Mouse (Mus musculus) heart, embryonic 10.5 days (tissue): ENCODE results near the gene Cideb. TPM values are rescaled to one million over a fixed set of nuclear protein-coding genes. Genes with fewer than 3 reads are reported as not detected.

Experiments used
- DNase-seq: peaks from one replicate; pipeline ENCODE4 v3.0.0-alpha.2; 2017; ENCODE audit warnings: low spot score
- H3K27ac ChIP-seq: fragments of 300-500 bp; sonication (generic); 2 replicates; pipeline ENCODE4 v1.5.1; 2016; ENCODE audit warnings: mild to moderate bottlenecking
- H3K27me3 ChIP-seq: fragments of 300-500 bp; sonication (generic); 2 replicates; pipeline ENCODE4 v1.6.1; 2016; ENCODE audit warnings: mild to moderate bottlenecking; ENCODE audit not compliant: poor library complexity, insufficient read depth, severe bottlenecking
- H3K36me3 ChIP-seq: fragments of 300-500 bp; sonication (generic); 2 replicates; pipeline ENCODE4 v1.6.1; 2016; ENCODE audit warnings: mild to moderate bottlenecking, moderate library complexity
- H3K4me1 ChIP-seq: fragments of 300-500 bp; sonication (generic); 2 replicates; pipeline ENCODE4 v1.6.1; 2016; ENCODE audit warnings: mild to moderate bottlenecking
- H3K4me3 ChIP-seq: fragments of 300-500 bp; sonication (generic); 2 replicates; pipeline ENCODE4 v1.5.1; 2016; ENCODE audit warnings: mild to moderate bottlenecking, moderate library complexity
- H3K9me3 ChIP-seq: fragments of 300-500 bp; sonication (generic); 2 replicates; pipeline ENCODE4 v1.6.1; 2016; ENCODE audit warnings: mild to moderate bottlenecking, moderate library complexity
- WGBS: fragments of 180-500 bp; shearing (Covaris S2); methylation state at CpG from one replicate; pipeline ENCODE4 v1.1.7; 2016; 5-methylcytosine and 5-hydroxymethylcytosine counted together
- polyA plus RNA-seq: library from polyadenylated mRNA; unstranded; fragments of >200 nt; fragmentation: Nextera tagmentation; extraction: Ambion mirVana; gene quantifications from 2 replicates; pipeline ENCODE4 v1.2.1, GENCODE M21; 2016

Gene Cideb
- polyA plus RNA-seq, 1 experiment from 2014 or later = 2.0 TPM

GRCm38 (mm10) chr14:55730116-55730515 is 28.1 kb downstream of the Cideb start:
- no peaks in the 10 kb centered on the region for H3K36me3 ChIP-seq
- no peak overlapping the region for H3K4me3 ChIP-seq
- H3K4me1 ChIP-seq = no peaks in the 10 kb centered on the region
- 0 out of 2 replicates have a peak, but pooled peaks cover 17% of the 10 kb centered on the region for H3K27me3 ChIP-seq
- 76% methylated on average over 7 of the region's 7 CpGs for WGBS
- DNase-seq = no peak
- no peak overlapping the region for H3K27ac ChIP-seq
- H3K9me3 ChIP-seq = no peaks in the 10 kb centered on the region

GRCm38 (mm10) chr14:55727889-55728685 is 30.2 kb downstream of the Cideb start:
- H3K4me1 ChIP-seq = no peaks in the 10 kb centered on the region
- no peaks in the 10 kb centered on the region for H3K36me3 ChIP-seq
- DNase-seq = peak; percentile 66
- H3K27me3 ChIP-seq = 0 out of 2 replicates have a peak, but pooled peaks cover 17% of the 10 kb centered on the region
- H3K9me3 ChIP-seq = no peaks in the 10 kb centered on the region
- WGBS = 69% methylated on average over 8 of the region's 8 CpGs
- H3K27ac ChIP-seq = no peak overlapping the region
- no peak overlapping the region for H3K4me3 ChIP-seq

- Histone ChIP-seq H3K36me3 (no peaks in the 10 kb centered on the region), H3K4me1 (peaks cover 9% of the 10 kb centered on the region), H3K27ac (no peak overlapping the region), H3K4me3 (no peak overlapping the region), H3K27me3 (0 out of 2 replicates have a peak, but pooled peaks cover 17% of the 10 kb centered on the region), H3K9me3 (no peaks in the 10 kb centered on the region)
- no peak for DNase-seq
Measured at GRCm38 (mm10) chr14:55726261-55726660, 32.0 kb downstream of the Cideb start.

- no peak for DNase-seq
- Histone ChIP-seq H3K27me3 (0 out of 2 replicates have a peak, but pooled peaks cover 5% of the 10 kb centered on the region), H3K9me3 (no peaks in the 10 kb centered on the region), H3K27ac (no peak overlapping the region), H3K4me3 (no peak overlapping the region), H3K36me3 (peaks cover 12% of the 10 kb centered on the region; the same call in 1 of the 2 replicates), H3K4me1 (peaks cover 16% of the 10 kb centered on the region)
- WGBS = 50% methylated on average over 8 of the region's 8 CpGs
Measured at GRCm38 (mm10) chr14:55724411-55724871, 33.8 kb downstream of the Cideb start.

GRCm38 (mm10) chr14:55723433-55723832 is 34.8 kb downstream of the Cideb start:
- 90% methylated on average over 7 of the region's 7 CpGs for WGBS
- Histone ChIP-seq H3K4me3 (no peak overlapping the region), H3K27ac (no peak overlapping the region), H3K9me3 (no peaks in the 10 kb centered on the region), H3K4me1 (peaks cover 16% of the 10 kb centered on the region), H3K27me3 (0 out of 2 replicates have a peak, but pooled peaks cover 4% of the 10 kb centered on the region), H3K36me3 (peaks cover 22% of the 10 kb centered on the region)
- no peak for DNase-seq

- Histone ChIP-seq H3K27ac (peak overlapping the region; percentile 95), H3K4me1 (peaks cover 16% of the 10 kb centered on the region)
- WGBS = 49% methylated on average over 8 of the region's 8 CpGs
Measured at GRCm38 (mm10) chr14:55722438-55722945, 35.8 kb downstream of the Cideb start.

GRCm38 (mm10) chr14:55721700-55722437 is 36.4 kb downstream of the Cideb start, which contains the start of gene Rabggta:
Gene Rabggta, minus strand, starts transcription at chr14:55722263.
- no peaks in the 10 kb centered on the region for H3K27me3 ChIP-seq
- peaks cover 16% of the 10 kb centered on the region for H3K4me1 ChIP-seq
- WGBS = under 1% methylated on average over 50 of the region's 50 CpGs
- peak within 1 kb of the TSS; percentile 95 for H3K27ac ChIP-seq
- H3K36me3 ChIP-seq = peaks cover 36% of the 10 kb centered on the region
- no peaks in the 10 kb centered on the region for H3K9me3 ChIP-seq
- DNase-seq = peak; percentile 97
- H3K4me3 ChIP-seq = peak within 1 kb of the TSS; percentile 88

More at GRCm38 (mm10) chr14:55722438-55722945, 35.8 kb downstream of the Cideb start:
- Histone ChIP-seq H3K36me3 (peaks cover 30% of the 10 kb centered on the region), H3K27me3 (no peaks in the 10 kb centered on the region), H3K4me3 (peak overlapping the region; percentile 88), H3K9me3 (no peaks in the 10 kb centered on the region)
- no peak for DNase-seq

GRCm38 (mm10) chr14:55721076-55721475 is 37.2 kb downstream of the Cideb start:
- Histone ChIP-seq H3K4me3 (peak overlapping the region; percentile 88), H3K4me1 (peaks cover 16% of the 10 kb centered on the region), H3K36me3 (peaks cover 42% of the 10 kb centered on the region), H3K27ac (peak overlapping the region; percentile 95; the same call in 1 of the 2 replicates), H3K9me3 (no peaks in the 10 kb centered on the region), H3K27me3 (no peaks in the 10 kb centered on the region)
- DNase-seq = no peak
- 83% methylated on average over 6 of the region's 6 CpGs for WGBS

- Histone ChIP-seq H3K4me1 (peaks cover 16% of the 10 kb centered on the region), H3K4me3 (0 out of 2 replicates have a peak overlapping the region, but pooled peaks have one; percentile 88), H3K36me3 (peaks cover 44% of the 10 kb centered on the region), H3K27me3 (no peaks in the 10 kb centered on the region), H3K27ac (no peak overlapping the region), H3K9me3 (no peaks in the 10 kb centered on the region)
- 90% methylated on average over 12 of the region's 12 CpGs for whole genome bisulfite sequencing
- no peak for DNase-seq
Measured at GRCm38 (mm10) chr14:55720666-55721065, 37.6 kb downstream of the Cideb start.

- Histone ChIP-seq H3K9me3 (no peaks in the 10 kb centered on the region), H3K36me3 (peaks cover 44% of the 10 kb centered on the region), H3K4me1 (peaks cover 16% of the 10 kb centered on the region), H3K27me3 (no peaks in the 10 kb centered on the region; the same call in 1 of the 2 replicates), H3K27ac (no peak overlapping the region), H3K4me3 (no peak overlapping the region)
- 83% methylated on average over 6 of the region's 6 CpGs for WGBS
- no peak for DNase-seq
Measured at GRCm38 (mm10) chr14:55719737-55720136, 38.5 kb downstream of the Cideb start.

- Histone ChIP-seq H3K36me3 (peaks cover 44% of the 10 kb centered on the region), H3K27me3 (peaks cover 23% of the 10 kb centered on the region), H3K9me3 (no peaks in the 10 kb centered on the region), H3K4me3 (no peak overlapping the region), H3K4me1 (peaks cover 24% of the 10 kb centered on the region), H3K27ac (no peak overlapping the region)
- 81% methylated on average over 8 of the region's 8 CpGs for WGBS
- no peak for DNase-seq
Measured at GRCm38 (mm10) chr14:55716884-55717283, 41.4 kb downstream of the Cideb start.

GRCm38 (mm10) chr14:55716271-55716670 is 42.0 kb downstream of the Cideb start:
- Histone ChIP-seq H3K36me3 (peaks cover 44% of the 10 kb centered on the region), H3K9me3 (no peaks in the 10 kb centered on the region), H3K4me3 (no peak overlapping the region), H3K27me3 (peaks cover 29% of the 10 kb centered on the region), H3K4me1 (peaks cover 20% of the 10 kb centered on the region), H3K27ac (no peak overlapping the region)
- 89% methylated on average over 6 of the region's 6 CpGs for WGBS
- DNase-seq = no peak
